Mouse (Mus musculus) urinary bladder, adult 18-20 months (tissue): ENCODE measurements around the gene Alkbh6.

Source experiments
- DNase-seq, 2 experiments: peaks; one replicate each; pipeline ENCODE4 v3.0.0; 2022; ENCODE audit warnings: low spot score in 2 of 2, mixed read lengths in 2 of 2

Gene Alkbh6

DNA sequence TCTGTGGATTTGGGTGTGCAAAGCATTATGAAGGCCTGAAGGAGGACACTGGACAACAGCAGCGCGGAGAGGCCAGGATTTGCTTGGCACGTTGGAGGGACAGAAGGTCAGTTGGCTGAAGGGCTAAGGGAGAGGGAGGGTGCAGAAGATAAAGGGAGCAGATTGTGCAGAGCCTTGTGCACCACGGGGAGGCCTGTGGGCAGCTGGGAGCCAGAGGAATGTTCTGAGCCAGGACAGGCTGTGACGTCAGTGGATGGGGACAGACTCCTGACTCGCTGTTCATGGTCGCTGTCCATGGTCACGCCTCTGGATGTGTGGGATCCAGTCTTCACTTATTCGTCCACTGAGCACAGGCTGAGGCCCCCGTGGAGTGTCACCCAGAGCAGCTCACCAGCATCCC, 13.4 kb upstream of the Alkbh6 start:
- DNase-seq = no peak

GRCm38 (mm10) chr7:30296816-30297215, 11.7 kb upstream of the Alkbh6 start:
- DNase-seq = no peak

DNA sequence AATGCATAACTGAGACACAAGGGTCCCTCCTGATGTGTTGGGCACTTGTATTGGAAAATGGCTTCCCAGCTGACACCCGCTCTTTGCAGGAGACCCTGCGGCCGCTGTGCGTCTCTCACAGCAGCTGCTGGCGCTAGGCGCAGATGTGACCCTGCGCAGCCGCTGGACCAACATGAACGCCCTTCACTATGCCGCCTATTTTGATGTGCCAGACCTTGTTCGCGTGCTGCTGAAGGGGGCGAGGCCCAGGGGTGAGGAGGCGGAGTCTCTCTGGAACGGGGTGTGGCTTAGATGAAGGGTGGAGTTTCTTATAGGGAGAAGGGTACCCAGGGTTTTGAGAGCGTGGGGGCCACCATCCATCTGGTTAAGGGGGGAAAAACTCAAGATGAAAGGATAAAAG, 11.3 kb upstream of the Alkbh6 start:
- no peak for DNase-seq

DNA sequence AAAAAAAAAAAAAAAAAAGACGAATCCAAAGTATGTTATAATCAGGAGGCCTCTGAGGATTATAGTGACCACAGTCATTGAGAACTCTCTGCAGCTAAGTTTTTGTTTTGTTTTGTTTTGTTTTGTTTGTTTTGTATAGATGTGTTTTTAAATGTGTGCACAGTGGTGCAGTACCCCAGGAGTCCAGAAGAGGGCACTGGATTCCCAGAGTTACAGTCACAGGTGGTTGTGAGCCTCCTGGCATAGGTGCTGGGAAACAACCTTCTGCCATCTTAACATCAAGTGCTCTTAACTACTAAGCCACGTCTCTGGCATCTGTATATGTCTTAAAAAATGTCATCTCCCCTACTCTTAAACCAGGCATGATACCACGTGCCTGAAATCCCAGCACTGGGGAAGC, 7.6 kb upstream of the Alkbh6 start:
- DNase-seq = no peak

GRCm38 (mm10) chr7:30306083-30306779, 2.3 kb upstream of the Alkbh6 start:
- no peak for DNase-seq

GRCm38 (mm10) chr7:30309395-30310129, 1.0 kb downstream of the Alkbh6 start:
- no peak for DNase-seq

- DNase-seq = no peak
These were observed 1.6 kb downstream of the Alkbh6 start for GRCm38 (mm10) chr7:30310136-30310535.

- DNase-seq = no peak
These were observed 5.3 kb downstream of the Alkbh6 start for GRCm38 (mm10) chr7:30313666-30314320.

GRCm38 (mm10) chr7:30314721-30315155, 6.2 kb downstream of the Alkbh6 start, which contains the start of gene Syne4:
Gene Syne4, plus strand, starts transcription at chr7:30314807.
- no peak for DNase-seq

- DNase-seq = no peak
These were observed 7.3 kb downstream of the Alkbh6 start for GRCm38 (mm10) chr7:30315559-30316529.

DNA sequence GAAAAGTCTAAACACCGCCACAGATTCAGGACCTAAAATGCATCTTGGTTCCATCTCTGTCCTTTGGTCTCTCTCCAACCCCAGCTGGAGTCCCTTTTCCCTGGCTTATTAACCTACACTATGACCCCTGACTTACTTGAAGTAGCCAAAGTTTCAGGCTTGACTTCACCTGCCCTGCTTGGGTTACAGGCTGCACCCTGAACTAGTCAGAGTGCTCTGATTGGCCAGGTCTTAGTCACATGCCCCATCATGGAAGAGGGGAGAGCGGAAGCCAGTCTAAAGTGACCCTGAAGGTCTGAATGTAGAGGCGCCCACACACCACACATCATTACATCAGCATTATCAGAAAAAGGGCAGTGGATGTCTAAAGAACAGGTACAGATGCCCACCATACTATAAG, 9.6 kb downstream of the Alkbh6 start:
- no peak for DNase-seq

DNA sequence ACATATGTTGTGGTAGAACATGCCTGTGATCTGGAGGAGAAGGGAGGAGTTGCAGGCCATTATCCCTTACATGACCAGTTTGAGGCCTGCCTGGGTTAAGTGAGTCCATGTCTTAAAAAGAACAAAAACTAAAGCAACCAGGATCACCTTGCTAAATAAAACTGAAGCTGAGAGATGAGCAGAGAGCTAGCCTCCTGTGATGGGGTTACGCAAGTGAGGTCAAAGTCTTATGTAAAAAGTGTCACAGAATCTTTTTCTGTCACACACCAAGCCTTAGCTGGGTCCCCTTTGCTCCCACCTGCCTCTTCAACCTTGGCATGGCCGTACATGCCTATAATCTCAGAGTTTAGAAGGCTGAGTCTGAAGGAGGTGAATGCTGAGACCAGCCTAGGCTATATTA, 12.4 kb downstream of the Alkbh6 start:
- no peak for DNase-seq

- DNase-seq = peak; percentile 45 to 60
These were observed 13.2 kb downstream of the Alkbh6 start, which contains the start of gene E130208F15Rik for GRCm38 (mm10) chr7:30321539-30322284. Gene E130208F15Rik, plus strand, starts transcription at chr7:30321740.

GRCm38 (mm10) chr7:30322285-30322667, 13.8 kb downstream of the Alkbh6 start:
- peak; percentile 91 to 97 for DNase-seq

DNA sequence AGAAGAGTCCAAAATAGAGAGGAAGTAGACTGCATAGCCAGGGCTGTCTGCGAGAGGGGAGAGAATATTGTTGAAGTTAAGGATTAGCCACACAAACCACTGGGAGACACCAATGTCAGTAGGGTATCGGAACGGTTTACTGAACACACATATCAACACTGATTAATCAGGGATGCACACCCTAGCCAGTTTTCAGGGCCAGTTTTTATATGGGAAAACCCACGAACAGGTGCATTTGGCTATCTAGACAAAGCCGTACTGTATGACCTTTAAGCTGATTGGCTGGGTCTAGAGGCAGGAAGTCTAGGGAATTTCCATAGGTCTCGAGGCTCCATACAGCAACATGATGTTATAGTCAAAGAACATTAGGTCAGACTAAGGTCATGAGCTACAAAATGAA, 14.3 kb downstream of the Alkbh6 start:
- no peak for DNase-seq

GRCm38 (mm10) chr7:30323795-30324194, 15.3 kb downstream of the Alkbh6 start, which contains the start of gene Sdhaf1:
Gene Sdhaf1, minus strand, starts transcription at chr7:30323895.
- no peak for DNase-seq

DNA sequence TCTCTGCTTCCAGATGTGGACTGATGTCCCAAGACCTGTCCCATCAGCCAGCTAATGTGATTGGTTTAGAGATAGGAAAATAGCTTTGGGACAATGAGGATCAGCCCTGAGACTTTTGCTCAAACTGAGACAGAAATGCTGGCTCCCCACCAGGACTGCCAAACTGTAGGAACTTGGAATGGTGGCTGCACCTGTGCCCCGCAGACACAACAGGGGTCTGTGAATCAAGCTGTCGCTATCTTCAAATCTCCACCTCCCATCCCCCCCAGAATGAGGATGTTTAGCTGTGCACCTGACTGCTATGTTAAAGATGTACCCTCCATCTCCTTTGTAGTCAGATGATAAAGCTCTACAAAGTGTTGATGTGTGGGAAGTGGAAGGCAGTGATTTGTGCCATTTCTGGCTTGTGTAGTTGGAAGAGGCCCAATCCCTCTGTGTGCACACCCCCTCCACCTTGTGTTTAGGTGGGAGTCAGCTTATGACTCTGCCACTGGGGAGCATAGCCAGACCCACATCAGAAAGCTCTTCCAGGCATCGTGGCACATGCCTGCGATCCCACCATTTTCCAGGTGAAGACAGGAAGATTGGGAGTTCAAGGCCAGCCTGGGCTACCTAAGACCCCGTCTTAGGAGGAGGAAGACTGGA, 15.9 kb downstream of the Alkbh6 start:
- no peak for DNase-seq

DNA sequence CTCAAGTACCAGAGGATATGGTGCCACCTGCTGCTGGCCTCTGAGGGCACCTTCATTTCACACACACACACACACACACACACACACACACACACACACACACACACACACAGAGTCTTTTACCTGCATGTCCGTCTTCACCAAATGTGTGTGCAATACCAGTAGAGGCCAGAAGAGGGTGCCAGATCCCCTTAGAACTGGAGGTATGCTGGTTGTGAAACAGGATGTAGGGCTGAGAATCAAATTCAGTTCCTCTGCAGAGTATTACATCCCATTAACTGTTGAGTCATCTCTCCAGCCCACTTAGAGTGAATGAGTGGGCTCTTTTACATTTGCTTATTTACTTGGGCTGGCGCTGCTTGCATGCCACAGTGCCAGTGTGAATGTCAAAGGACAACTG, 16.8 kb downstream of the Alkbh6 start:
- no peak for DNase-seq

GRCm38 (mm10) chr7:30326427-30326826, 17.9 kb downstream of the Alkbh6 start:
- DNase-seq = no peak

DNA sequence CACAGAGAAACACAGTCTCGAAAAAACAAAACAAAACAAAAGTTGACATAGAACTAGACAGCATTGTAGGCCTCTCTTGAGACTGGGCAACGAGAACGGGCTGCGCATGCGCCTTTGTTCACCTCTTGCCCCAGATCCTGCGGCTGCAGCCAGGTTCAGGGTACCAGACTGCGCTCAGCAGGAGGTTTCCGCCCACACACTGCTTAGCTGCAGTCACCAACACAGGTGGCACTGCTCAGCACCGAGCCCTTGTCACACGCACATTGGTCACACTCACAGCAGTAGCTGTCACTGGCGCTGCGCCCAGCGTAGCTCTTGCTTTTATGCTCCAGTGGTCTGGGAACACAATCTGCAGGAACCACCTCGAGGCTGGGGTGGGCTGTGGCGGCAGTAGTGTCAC, 18.6 kb downstream of the Alkbh6 start:
- no peak for DNase-seq
